Mouse (Mus musculus) T-helper 2 cell (primary cell): Measurements from ENCODE around the gene Srsf9.

Source experiments
- in situ Hi-C: fragments of 300-600 bp; cut with MboI, MseI; formaldehyde crosslinking; loops from one replicate; pipeline ENCODE4 v1.15.1; 2025; ENCODE audit warnings: high pct_unique_total_duplicates

Gene Srsf9

DNA sequence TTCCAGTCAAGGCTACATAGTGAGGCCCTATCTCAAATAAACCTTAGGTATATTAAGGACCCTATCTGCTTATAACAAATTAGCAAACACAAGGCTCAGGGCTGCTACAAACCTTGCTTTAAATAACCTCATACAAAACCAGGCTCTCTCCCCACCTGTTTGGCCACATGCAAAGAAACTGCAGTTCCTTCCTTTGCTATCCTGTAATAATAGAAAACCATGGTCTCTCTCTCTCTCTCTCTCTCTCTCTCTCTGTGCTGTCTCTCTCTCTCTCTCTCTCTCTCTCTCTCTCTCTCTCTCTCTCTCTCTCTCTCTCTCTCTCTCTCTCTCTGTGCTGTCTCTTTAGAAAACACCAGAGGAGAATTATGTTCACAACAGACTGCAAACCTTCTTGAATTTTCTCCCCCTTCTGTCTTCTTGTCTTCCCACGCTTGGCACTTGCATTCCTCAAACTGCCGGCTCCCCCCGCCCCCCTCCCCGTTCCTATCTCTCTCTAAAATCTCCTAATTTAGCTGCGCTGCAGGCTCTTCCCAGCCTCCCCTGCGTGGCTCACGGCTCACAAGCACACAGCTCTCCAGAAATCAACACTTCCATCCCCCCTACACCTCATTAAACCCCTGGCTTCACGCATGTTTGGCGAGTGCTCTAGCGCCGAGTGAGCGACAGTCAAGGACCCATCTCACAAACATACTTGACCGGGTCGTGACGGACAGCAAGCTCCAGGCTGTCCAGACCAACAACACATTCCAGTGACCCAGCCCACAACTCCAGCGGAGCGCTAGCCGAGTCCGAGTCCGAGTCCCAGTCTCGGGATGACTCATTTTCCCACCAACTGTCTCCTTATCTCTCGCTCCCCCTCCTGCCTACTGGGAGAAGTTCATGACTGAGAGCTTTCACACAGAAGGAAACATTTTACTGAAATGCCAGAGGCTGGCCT, 7.7 kb upstream of the Srsf9 start:
- in situ Hi-C loops, result no loop called here

DNA sequence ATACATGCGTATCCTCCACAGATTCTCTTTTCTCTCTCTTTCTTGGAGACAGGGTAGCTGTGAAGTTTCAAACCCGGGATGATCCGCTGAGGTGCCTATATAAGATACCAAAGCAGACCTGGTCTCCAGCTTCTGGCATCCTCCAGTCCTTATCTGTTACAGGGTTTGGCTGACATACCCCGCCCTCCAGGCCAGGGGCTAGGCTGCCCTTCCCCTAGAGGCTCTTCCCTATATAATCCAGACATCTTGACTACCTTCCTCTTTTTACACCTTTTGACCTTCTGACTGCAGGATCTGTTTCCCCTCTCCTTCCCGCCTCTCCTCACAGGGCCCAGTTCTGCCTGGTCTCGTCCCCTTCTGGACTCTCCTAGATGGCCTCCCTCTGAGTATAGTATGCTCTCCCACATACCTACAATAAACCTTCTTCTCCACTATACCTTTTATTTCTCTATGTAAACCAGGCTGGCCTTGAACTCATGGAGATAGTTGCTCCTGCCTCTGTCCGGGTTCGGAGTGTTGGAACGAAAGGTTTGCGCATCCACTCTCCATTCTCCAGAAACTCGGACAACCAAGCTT, 633 bp upstream of the Srsf9 start:
- in situ Hi-C loops, result no loop called here

DNA sequence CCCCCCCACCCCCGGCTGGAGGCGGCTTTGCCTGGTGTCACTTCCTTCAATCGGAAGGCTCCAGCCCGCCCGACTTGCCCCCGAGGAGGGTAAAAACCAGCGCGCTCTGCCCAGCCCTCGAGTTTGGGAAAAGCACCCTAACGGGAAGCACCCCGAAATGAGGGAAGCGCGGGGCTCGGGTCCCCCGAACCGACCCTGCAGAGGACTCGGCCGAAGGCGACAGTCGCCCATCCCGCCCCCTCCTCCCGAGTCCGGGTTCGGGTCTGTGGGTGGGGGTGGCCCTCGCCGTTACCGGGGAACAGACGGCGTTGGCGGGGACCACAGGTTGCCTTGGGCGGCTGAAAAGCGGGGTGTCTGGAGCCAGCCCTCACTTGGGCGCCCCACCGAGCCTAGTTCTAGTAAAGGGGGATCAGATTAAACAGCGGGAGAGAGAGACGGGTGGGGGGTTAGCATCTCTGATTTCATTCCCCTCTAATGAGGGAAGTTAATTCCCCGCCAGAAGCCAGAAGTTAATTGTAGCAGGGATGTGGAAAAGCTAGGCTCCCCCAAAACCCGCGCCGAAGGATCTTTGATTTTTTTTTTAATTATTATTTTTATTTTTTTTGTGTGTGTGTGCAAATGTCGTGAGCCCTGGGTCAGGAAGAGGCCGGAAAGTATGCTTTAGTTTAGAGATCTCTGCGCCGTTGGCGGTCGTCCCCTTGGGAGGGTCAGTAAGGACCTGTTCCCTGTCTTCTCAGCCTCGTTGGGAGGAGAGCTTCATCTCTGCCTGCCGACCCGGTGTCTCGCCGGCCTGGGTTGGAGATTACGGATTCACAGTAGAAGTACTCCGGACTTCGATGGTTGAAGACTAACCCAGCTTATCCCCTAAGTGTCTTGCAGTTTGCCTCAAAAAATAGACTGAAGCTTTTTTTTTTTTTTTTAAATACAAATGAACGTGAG, 902 bp downstream of the Srsf9 start:
- in situ Hi-C loops, result no loop called here

DNA sequence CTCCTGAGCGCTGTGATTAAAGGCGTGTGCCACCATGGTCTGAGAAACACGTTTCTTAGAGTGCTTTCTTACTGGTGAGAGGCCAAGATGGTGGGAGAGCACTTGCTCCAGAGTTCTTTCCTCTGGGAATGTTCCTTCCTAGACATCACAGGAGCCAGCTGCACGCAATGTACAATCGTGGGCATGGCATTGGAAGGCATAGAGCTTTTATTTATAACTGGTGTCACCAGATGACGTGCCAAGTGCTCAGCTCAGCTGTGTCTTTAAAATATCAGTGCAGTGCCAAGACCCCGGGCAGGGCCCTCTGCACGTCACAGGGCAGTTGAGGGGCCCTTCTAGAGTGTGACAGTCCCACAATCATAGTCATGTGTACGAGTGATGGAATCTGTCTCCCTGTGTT, 4.0 kb downstream of the Srsf9 start:
- in situ Hi-C loops, result no loop called here

DNA sequence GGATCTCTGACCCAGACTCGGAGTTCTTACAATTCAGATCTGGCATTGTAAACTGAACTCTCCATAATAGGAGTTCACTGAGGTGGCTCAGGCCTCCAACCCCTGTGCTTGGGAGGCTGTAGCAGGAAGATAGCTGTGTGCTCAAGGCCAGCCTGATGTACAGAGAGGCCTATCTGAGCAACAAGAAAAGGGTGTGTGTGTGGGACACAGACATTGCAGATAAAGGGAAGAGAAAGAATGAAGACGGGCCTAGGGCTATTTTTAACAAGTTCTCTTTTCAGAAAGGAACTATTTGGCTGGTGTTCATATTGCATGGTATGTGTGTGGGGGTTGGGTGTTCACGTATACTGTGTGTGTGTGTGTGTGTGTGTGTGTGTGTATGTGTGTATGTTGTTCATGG, 6.6 kb downstream of the Srsf9 start:
- in situ Hi-C loops, result no loop called here

DNA sequence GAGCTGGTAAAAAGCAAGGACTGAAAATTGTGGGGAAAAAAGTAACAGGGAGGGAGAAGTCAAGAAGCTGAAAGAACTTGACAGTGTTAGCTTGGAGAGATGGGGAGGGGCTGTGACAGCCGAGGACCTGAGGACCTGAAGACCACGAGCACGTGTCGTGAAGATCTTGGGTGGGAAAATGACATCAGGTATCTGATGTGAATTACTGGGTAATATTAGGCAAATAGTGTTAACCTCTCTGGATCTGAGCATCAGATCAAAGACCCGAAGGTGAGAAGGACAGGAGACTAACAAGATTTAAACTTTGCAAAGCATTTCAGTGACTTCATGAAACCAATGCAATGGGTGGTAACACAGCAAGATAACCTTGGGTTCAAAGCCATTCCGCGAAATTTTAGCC, 13.0 kb downstream of the Srsf9 start:
- in situ Hi-C loops, result no loop called here

DNA sequence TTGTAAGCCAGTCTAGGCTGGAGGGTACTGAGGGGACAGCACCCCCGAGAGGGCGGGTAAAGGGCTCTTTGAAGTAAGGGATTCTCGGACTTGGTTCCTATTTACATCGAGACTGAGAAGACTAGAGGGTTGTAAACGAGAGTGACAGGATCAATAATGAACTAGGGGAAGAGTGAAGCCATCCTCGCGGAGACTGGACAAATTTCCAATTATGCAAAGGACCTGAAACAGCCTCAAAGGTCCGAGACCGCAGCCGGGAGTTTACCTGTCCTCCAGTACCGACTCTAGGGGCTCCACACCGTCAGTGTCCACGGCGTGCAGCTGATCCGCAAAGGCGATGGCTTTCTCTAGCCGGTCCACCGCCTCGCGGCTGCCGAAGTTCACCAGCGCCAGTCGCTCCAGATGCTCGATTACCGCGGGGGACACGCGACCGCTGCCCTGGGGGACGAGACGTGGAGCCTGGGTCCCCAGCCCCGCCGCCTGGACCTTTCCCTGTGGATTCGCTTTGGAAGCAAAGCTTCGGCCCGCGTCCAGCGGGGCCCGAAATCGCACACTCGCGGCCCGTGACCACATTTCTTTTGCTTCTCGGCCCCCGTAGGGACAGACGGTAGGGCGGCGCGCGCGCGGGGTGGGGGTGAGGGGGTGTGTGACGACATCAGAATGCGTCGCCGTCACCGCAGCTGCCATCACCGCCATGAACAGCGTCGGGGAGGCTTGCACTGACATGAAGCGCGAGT, 13.8 kb downstream of the Srsf9 start, which contains the start of the genes Gatc and Triap1:
TSS of gene Gatc (minus strand) at position 602 of the 737 bp plus-strand sequence.
TSS of gene Triap1 (plus strand) at position 649 of the 737 bp plus-strand sequence.
- in situ Hi-C loops, result no loop called here

DNA sequence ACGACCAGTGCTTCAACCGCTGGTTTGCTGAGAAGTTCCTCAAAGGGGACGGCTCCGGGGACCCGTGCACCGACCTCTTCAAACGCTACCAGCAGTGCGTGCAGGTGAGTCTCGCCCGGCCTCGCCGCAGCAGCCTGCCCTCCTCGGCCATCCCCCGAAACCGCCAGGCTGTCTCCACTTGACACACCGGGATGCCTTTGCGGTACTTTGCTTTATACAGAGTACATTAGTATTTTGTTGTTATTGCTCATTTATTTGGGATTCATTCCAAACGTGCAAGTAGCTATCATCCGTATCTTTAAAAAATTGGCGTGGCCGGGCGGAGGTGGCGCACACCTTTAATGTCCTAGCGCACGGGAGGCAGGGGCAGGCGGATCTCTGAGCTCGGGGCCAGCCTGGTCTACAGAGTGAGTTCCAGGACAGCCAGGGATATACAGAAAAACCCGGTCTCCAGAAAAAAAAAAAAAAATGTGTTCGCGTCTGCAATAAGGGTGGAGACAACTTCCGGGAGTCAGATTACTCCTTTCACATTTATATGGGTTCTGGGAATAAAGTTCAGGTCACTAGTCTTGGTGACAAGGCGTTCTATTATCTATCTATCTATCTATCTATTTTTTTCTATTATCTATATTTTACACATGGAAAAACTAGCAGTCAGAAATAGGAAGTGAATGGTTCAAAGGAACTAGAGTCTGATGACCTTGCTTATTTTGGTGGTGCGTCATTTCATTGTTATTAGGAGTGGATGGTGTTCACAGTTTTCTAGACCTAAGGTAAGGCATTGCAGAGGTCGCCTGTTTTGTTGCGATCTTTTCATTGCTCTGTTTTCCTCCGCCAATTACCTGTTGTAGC, 14.6 kb downstream of the Srsf9 start:
- in situ Hi-C loops, result no loop called here

DNA sequence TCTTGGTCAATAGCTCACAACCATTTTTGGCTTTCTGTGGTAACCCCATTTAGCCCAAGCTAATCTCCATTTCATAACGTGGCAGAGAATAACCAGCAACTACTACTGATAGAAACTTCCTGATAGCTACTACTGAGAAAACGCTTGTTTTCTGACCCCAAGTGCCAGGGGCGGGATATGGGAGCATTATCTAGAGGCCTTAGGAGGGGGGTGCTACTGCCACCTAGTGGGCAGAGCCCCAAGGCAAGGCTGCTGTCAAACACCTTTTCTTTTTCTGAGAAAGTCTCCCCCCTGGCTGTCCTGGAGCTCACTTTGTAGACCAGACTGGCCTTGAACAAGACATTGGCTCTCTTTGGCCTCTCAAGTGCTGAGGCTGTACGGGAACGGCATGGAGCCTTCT, 20.6 kb downstream of the Srsf9 start:
- in situ Hi-C loops, result loop anchor here (5.0 kb wide), 1 partner anchor 70 kb away; the partner anchor contains the start of gene Coq5

DNA sequence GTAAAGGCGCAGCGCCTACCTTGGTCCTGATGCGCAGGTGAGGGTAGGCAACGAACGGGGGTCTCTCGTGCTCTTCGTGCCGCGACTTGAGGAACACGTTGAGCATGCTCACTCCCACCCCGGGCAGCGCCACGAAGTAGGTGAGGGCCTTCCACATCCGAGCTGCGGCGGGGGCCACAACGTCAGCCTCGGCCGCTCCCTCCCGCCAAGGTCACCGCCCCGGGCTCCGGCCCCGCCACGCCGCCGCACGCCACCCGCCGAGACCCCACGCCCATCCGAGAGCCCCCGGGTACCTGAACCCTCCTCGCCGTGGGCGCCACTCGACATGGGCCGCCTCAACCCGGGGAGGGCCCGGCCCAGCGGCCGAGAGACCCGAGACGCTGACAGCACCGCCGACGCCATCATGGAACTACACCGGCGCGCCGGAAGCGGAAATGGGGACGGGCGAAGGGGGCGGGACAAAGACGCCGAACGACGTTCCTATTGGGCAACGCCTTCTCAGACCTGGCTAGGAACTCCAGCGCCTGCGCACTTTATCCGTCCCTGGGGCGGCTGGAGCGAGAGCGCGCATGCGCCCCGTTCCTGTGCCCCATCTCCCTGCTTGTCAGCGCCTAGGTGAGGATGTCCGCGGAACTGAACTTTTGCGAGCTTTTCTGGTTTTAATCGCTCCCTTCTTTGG, 21.7 kb downstream of the Srsf9 start, which contains the start of gene Cox6a1:
TSS of gene Cox6a1 (minus strand) at position 436 of the 679 bp plus-strand sequence.
- in situ Hi-C loops, result loop anchor here (5.0 kb wide), 1 partner anchor 71 kb away; the partner anchor contains the start of gene Coq5

DNA sequence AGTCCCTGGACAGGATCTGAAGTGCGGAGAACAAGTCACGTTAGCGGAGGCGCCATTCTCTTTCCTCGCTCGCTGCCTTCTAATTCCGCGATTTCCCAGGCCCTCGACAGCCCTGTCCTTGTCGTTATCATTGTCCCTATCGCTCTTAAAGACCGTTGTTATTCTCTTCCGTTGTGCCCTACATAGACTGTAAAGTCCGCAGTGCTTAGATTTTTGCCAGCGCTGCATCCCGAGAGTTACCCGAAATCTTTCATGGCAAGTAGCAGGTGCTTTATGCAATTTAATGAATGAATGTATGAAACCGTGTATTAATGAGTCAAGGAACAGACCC, 22.2 kb downstream of the Srsf9 start:
- in situ Hi-C loops, result loop anchor here (5.0 kb wide), 1 partner anchor 72 kb away; the partner anchor contains the start of gene Coq5

DNA sequence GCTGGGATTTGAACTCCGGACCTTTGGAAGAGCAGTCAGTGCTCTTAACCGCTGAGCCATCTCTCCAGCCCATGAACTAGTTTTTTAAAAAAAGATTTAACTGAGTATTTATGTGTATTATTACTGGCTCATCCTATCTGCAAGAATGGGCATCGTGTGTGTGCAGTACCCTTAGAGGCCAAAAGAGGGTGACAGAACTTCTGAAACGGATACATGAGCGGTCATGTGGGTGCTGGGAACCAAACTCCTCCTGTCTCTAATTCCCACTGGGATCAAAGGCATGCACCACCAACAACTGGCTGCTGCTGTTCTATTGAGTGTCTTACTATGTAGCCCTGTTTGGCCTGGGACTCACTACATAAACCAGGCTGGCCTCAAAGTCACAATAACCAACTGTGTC, 24.4 kb downstream of the Srsf9 start:
- in situ Hi-C loops, result no loop called here

DNA sequence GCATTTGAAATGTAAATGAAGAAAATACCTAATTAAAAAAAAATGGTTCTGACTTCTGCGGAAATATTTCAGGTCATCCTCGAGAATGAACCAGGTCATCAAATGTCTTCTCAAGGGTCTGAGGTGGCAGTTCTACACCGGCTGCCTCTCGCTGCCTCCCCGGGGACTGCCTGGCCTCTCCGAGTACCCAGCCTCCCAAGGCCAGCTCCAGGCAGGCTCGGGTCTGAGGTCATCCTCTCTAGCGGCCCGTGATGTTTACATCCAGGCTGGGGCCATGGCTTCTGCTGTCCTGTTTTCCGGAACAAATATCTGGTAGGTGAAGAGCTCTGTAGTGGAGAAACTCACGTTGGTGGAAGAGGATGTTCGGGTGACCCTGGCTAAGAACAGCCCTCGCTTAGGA, 28.1 kb downstream of the Srsf9 start:
- in situ Hi-C loops, result no loop called here

DNA sequence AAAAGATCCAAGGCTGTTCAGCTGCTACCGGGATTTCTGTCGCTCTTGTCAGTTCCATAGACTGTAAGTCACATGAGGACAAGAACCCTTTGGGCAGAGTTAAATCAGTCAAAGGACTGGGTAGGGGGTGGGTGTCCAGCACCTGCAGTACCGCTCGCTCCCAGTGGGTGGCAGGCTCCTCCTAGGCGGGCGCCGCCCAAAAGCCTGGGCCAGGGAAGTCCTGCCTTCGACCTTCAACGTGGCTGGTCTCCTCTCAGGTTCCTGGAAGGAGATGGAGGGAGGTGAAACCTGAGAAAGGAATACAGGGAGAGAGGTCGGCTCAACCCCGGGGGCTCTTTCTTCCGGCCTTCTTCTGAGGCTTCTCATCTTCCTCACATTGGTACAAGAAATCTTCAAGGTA, 31.9 kb downstream of the Srsf9 start:
- in situ Hi-C loops, result no loop called here

DNA sequence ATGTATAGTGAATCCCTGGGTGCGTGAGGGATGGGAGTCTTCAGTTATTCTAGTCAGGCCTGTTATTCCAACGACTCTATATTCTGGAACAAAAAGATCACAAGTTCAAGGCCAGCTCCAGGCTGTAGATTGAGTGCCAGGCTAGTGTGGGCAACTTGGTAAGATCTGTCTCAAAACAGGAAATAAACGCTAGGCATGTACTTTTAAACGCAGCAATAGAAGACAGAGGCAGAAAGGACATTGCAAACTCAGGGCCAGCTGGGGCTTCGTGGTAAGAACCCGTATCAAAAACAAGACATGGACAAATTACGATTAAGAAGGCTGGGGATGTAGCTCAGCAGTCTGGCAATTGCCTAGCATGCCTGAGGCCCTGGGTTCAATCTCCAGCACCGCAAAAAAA, 32.5 kb downstream of the Srsf9 start:
- in situ Hi-C loops, result no loop called here

DNA sequence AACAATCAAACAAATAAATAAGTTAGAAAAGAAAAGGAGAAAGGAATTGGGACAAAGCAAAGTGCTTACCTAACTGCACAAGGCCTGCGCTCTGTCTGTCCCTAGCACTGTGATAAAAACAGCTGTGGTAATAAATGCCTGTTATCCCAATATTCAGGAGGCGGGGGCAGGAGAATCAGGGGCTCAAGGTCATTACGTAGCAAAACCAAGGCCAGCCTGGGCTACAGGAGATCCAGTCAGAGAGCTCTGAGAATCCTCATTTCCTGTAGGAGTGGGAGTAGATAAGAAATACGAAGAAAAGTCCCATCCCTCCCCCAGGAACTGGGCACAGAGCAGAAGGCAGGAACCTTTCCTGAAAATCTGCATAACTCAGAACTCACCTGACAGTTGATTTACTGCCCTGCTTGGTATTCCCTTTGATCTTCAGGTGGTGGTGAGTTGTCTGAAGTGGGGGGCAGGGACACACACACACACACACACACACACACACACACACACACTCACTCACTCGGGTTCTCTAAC, 32.9 kb downstream of the Srsf9 start:
- in situ Hi-C loops, result no loop called here

DNA sequence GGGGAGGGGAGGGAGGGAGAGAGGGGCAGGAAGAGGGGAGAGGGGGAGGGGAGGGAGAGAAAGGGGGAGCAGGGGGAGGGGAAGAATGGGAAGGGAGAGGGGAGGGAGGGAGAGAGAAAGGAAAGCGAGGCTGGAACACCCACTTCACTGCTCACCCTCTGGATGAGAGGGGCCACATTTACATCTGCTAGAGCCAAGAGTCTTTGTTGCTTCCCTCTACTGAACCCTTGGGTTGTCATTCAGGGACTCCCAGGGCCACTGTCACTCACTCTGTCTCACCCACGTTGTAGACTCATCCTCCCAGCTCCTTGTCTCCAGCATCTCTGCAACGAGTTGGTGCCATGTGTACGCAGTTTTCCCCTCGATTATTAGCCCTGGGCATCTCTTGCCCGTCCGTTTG, 35.2 kb downstream of the Srsf9 start:
- in situ Hi-C loops, result no loop called here

DNA sequence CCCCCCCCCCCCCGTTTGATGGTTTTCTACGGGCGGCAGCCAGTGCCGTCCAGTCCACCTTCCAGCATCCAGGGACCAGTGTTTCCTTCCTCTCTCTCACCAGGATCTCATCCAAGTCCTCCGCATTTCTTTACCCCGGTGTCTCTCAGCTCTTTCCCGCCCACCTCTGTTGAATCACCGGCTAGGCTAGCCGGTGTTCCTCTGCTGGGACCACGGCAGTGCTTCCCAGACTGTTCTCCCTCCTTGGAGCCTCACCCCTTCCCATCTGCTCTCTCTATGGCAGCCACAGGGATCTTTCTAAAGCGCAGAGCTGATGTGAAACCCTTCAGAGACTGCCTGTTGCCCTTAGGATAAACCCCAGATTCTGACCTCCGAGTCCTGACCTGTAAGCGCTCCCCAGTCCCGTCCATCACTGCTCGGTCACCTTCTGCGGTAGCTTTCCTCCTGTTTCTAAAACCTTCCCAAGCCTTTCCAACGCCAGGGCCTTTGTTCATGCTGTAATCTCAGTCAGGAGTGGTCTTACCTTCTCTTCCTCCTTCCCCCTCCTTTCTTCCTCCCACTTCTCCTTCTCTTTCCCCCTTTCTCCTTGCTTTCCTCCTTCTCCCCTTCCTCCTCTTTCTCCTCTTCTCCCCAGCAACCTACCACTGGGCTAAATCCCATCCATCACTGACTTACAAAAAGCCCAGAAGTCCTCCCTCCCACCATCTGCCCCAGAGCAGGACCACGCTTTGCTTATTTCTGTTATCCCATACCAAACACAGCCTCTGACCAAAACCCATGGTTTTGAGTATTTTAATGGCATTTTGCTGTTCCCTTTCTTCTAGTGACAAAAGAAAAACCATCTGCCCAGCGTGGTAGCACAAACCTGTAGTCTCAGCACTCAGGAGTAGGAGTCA, 36.1 kb downstream of the Srsf9 start:
- in situ Hi-C loops, result no loop called here
